Mouse (Mus musculus) MEL (cell line): ENCODE data around the gene Gdf7.

Experiments
- CHD2 ChIP-seq: IDR thresholded peaks from 2 replicates; pipeline ENCODE4 v1.6.1; 2011; ENCODE audit warnings: low read length, improper control_type of control experiment
- CTCF ChIP-seq, 3 experiments: IDR thresholded peaks in 2 of 3; conservative IDR thresholded peaks in 1 of 3; 2 replicates each; pipeline ENCODE4 v1.5.1; 2011 to 2012; ENCODE audit warnings: low read length in 3 of 3, low read depth in 2 of 3, mild to moderate bottlenecking in 2 of 3, improper control_type of control experiment in 1 of 3, inconsistent platforms in 1 of 3, mixed read lengths in 1 of 3, moderate library complexity in 1 of 3; ENCODE audit not compliant: control insufficient read depth in 1 of 3, insufficient read depth in 1 of 3, poor library complexity in 1 of 3, severe bottlenecking in 1 of 3
- EP300 ChIP-seq, 2 experiments: IDR thresholded peaks; 2 replicates each; pipeline ENCODE4 v1.6.1; 2011; ENCODE audit warnings: improper control_type of control experiment in 2 of 2, low read length in 2 of 2, low read depth in 1 of 2, mild to moderate bottlenecking in 1 of 2
- GATA1 ChIP-seq: IDR thresholded peaks from 2 replicates; pipeline ENCODE4 v1.6.1; 2011; ENCODE audit warnings: low read depth, low read length, improper control_type of control experiment
- MAFK ChIP-seq: IDR thresholded peaks from 2 replicates; pipeline ENCODE4 v1.6.1; 2011; ENCODE audit warnings: low read depth, mild to moderate bottlenecking, low read length, improper control_type of control experiment, borderline replicate concordance
- MYC ChIP-seq: IDR thresholded peaks from 2 replicates; pipeline ENCODE4 v1.6.1; 2011; ENCODE audit warnings: low read depth, mild to moderate bottlenecking, low read length, improper control_type of control experiment, moderate library complexity
- RCOR1 ChIP-seq: IDR thresholded peaks from 2 replicates; pipeline ENCODE4 v1.6.1; 2012; ENCODE audit warnings: low read depth, mild to moderate bottlenecking, inconsistent platforms, low read length, improper control_type of control experiment
- SIN3A ChIP-seq: IDR thresholded peaks from 2 replicates; pipeline ENCODE4 v1.6.1; 2012; ENCODE audit warnings: low read length, improper control_type of control experiment, inconsistent platforms
- SMC3 ChIP-seq: IDR thresholded peaks from 2 replicates; pipeline ENCODE4 v1.6.1; 2011; ENCODE audit warnings: low read depth, low read length, improper control_type of control experiment
- ZNF384 ChIP-seq: IDR thresholded peaks from 2 replicates; pipeline ENCODE4 v1.6.1; 2012; ENCODE audit warnings: low read depth, mild to moderate bottlenecking, inconsistent platforms, low read length, improper control_type of control experiment

DNA sequence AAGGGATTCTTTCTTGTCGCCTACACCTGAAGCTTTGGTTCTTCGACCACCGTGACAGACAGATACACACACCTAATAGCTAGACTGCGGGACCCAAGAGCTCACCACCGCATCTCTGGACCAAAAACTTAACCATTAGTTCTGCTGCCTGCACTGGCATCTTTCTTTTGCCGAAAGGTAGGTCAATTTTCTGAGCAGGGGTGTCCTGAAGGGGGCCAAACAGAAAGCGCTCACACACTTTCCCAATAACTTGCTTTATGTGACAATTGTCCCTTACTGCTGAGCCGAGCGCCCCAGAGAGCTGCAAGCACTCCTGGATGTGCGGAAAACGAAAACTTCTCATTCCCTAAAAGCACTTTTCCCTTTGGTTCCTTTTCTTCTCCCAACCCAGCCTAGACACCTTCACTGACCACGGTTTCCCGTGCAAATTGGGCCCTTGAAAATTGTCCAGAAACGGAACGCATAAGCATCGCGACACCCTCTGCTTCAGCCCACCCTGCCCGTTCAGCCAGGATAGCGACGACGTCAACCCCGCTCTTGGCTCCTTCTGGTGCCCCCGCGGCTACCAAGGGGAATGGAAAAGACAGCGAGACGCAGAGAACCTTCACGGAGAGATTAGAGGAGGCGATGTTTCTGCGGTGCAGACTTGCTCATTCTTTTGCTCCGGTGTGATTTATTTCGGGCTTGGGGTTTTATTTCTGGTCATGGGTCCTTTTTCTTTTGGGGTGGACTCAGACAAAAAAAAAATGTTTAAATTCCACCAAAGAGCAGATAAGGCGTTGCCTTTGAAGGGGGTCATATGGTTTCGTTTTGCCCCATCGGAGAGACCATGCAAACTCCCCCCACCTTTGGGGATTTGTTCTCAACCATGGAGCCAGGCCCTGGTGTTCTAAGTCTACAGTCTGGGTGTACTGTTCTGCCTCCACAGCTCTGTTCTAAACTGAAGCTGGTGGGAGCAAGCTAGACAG lies 2.3 kb downstream of the Gdf7 start:
- TF ChIP-seq RCOR1 (no peak), MYC (no peak), MAFK (no peak), CTCF (IDR thresholded peaks at IDR 0.05 in 2 of 3, conservative IDR thresholded peaks at IDR 0.05 in 1 of 3; ENCODE audit: control insufficient read depth in 1 of 3, insufficient read depth in 1 of 3, low read depth in 2 of 3, low read length in 3 of 3, poor library complexity in 1 of 3, severe bottlenecking in 1 of 3) (no peak), ZNF384 (no peak), EP300 (IDR thresholded peaks at IDR 0.05; ENCODE audit: low read depth in 1 of 2, low read length in 2 of 2) (no peak), SIN3A (no peak), SMC3 (no peak), CHD2 (no peak), GATA1 (no peak)
